7 mouse cellular contexts compared by ENCODE assay signal in genomic region chr13:5845161-5845590, GRCm38 (mm10). TPM values are rescaled to one million over a fixed set of nuclear protein-coding genes. Genes with fewer than 3 reads are reported as not detected.
DNase-seq lines count a peak whose midpoint lies in the region; ATAC-seq and TF ChIP-seq lines count a peak whose summit lies in the region.

No protein-coding gene starts in this region.

- no peak overlapping the region for H3K27ac ChIP-seq in ES-E14 (ENCODE audit: insufficient read depth, low read depth, low read length, poor library complexity, severe bottlenecking)
- peak overlapping the region; percentile 59 for H3K27ac ChIP-seq in embryonic facial prominence, embryonic 14.5 days (replicated peaks; ENCODE audit: low read depth, low read length)
- peak overlapping the region; percentile 86 for H3K27ac ChIP-seq in intestine, postnatal 0 days (ENCODE audit: low read depth, low read length)

- no peaks in the 10 kb centered on the region for H3K9me3 ChIP-seq in ES-E14 (ENCODE audit: control insufficient read depth, insufficient read depth, low read depth, low read length)
- H3K9me3 ChIP-seq in embryonic facial prominence, embryonic 14.5 days (ENCODE audit: control insufficient read depth, low read length): no peaks in the 10 kb centered on the region
- H3K9me3 ChIP-seq in intestine, postnatal 0 days (ENCODE audit: control insufficient read depth): no peaks in the 10 kb centered on the region

- no peak overlapping the region for H3K4me3 ChIP-seq in ES-E14 (ENCODE audit: insufficient read depth in 1 of 2, low read depth in 1 of 2, low read length in 2 of 2, poor library complexity in 1 of 2, severe bottlenecking in 1 of 2)
- no peak overlapping the region for H3K4me3 ChIP-seq in embryonic facial prominence, embryonic 14.5 days (ENCODE audit: low read depth, low read length)
- no peak overlapping the region for H3K4me3 ChIP-seq in intestine, postnatal 0 days (ENCODE audit: low read depth, low read length)

- DNase-seq in B cell, adult 2 months: peak; percentile 39 to 41
- DNase-seq in ES-E14 (ENCODE audit: low read depth, low spot score): no peak
- DNase-seq in embryonic facial prominence, embryonic 14.5 days (ENCODE audit: low spot score): no peak
- peak; percentile 59 for DNase-seq in lung, postnatal 14 days
- no peak for DNase-seq in frontal cortex, postnatal 10 days (ENCODE audit: low spot score in 2 of 2)
- DNase-seq in cerebellum, adult 9-11 months: no peak

- H3K4me1 ChIP-seq in ES-E14 (ENCODE audit: control insufficient read depth in 2 of 2, insufficient read depth in 2 of 2, low read length in 2 of 2, poor library complexity in 1 of 2): peaks cover 4 to 9% of the 10 kb centered on the region in 2 experiments; a peak in 3 of 4 replicates
- H3K4me1 ChIP-seq in embryonic facial prominence, embryonic 14.5 days (ENCODE audit: control insufficient read depth, insufficient read depth, low read length): no peaks in the 10 kb centered on the region
- no peaks in the 10 kb centered on the region; the same call in 1 of the 2 replicates for H3K4me1 ChIP-seq in intestine, postnatal 0 days (replicated peaks; ENCODE audit: control insufficient read depth, insufficient read depth, low read length)

- H3K4me2 ChIP-seq in embryonic facial prominence, embryonic 14.5 days (ENCODE audit: low read depth, low read length): no peak overlapping the region
- peak overlapping the region; percentile 43 for H3K4me2 ChIP-seq in intestine, postnatal 0 days (replicated peaks; ENCODE audit: low read depth)

- no peak for ATAC-seq in embryonic facial prominence, embryonic 14.5 days (ENCODE audit: low read depth)
- peak; percentile 77 for ATAC-seq in intestine, postnatal 0 days

- H3K27me3 ChIP-seq in embryonic facial prominence, embryonic 14.5 days (replicated peaks; ENCODE audit: control insufficient read depth, insufficient read depth, low read length): no peaks in the 10 kb centered on the region
- H3K27me3 ChIP-seq in intestine, postnatal 0 days (replicated peaks; ENCODE audit: control insufficient read depth, insufficient read depth, low read length): no peaks in the 10 kb centered on the region

- peak; percentile 18; the same call in 1 of the 2 replicates for TF ChIP-seq CTCF in intestine, postnatal 0 days (IDR thresholded peaks at IDR 0.05; ENCODE audit: low read depth)

- no peak overlapping the region for H3K9ac ChIP-seq in ES-E14 (ENCODE audit: insufficient read depth, low read depth, low read length, poor library complexity, severe bottlenecking)
- H3K9ac ChIP-seq in embryonic facial prominence, embryonic 14.5 days (ENCODE audit: low read depth, low read length): no peak overlapping the region
- H3K9ac ChIP-seq in intestine, postnatal 0 days (ENCODE audit: low read depth, low read length): no peak overlapping the region

- no peaks in the 10 kb centered on the region for H3K36me3 ChIP-seq in ES-E14 (ENCODE audit: control insufficient read depth, insufficient read depth, low read length, poor library complexity, severe bottlenecking)
- no peaks in the 10 kb centered on the region for H3K36me3 ChIP-seq in embryonic facial prominence, embryonic 14.5 days (ENCODE audit: control insufficient read depth, insufficient read depth, low read length)
- no peaks in the 10 kb centered on the region for H3K36me3 ChIP-seq in intestine, postnatal 0 days (ENCODE audit: control insufficient read depth, insufficient read depth)

- in situ Hi-C loops in ES-E14 (cut with MboI; ENCODE audit: low sequenced_read_pairs in 2 of 2, unreplicated experiment in 2 of 2): no loop called here

- 59% methylated on average over 10 of the region's 10 CpGs for WGBS in embryonic facial prominence, embryonic 14.5 days
- 14% methylated on average over 10 of the region's 10 CpGs for WGBS in intestine, postnatal 0 days

TF ChIP-seq in ES-E14, 5 proteins besides CTCF, POLR2A, EP300 and RAD21:
- TF ChIP-seq HCFC1 (IDR thresholded peaks at IDR 0.05; ENCODE audit: borderline replicate concordance, insufficient read depth, low read length) (no peak), MAFK (IDR thresholded peaks at IDR 0.05; ENCODE audit: insufficient read depth, low read depth, low read length) (peak; percentile 93), ZNF384 (IDR thresholded peaks at IDR 0.05; ENCODE audit: low read depth, low read length) (no peak), ZC3H11A (IDR thresholded peaks at IDR 0.05; ENCODE audit: borderline replicate concordance, low read depth, low read length) (no peak), CHD2 (IDR thresholded peaks at IDR 0.05; ENCODE audit: low read depth, low read length) (0 out of 2 replicates have a peak, but pooled peaks have one; percentile 24)

RNA-seq across cellular contexts. Expression of gene Klf6, which starts 16.1 kb away (rescaled TPM):
- total RNA-seq in ES-E14 (2012; rRNA removed): 36.0 and 53.8 TPM in 2 replicates
- 85.0 and 86.1 TPM in 2 replicates for polyA plus RNA-seq in embryonic facial prominence, embryonic 14.5 days (2014; fragmentation: Nextera tagmentation; extraction: Ambion mirVana)
- 64.4 and 65.3 TPM in 2 replicates for polyA plus RNA-seq in intestine, postnatal 0 days (2015; fragmentation: Nextera tagmentation; extraction: Ambion mirVana)

Comparison
In these comparisons a context has a peak if more than half of its experiments do, and no peak if none do; other contexts are left out.
1. DNase-seq: peak in B cell, adult 2 months (2 of 2) and lung, postnatal 14 days (single experiment); none in ES-E14 (single experiment), embryonic facial prominence, embryonic 14.5 days (single experiment), frontal cortex, postnatal 10 days (0 of 2) and cerebellum, adult 9-11 months (single experiment).